ENCODE assay signal across 24 mouse cellular contexts in genomic region chr17:8910571-8910970, GRCm38 (mm10).
A peak's percentile ranks its signal among the peaks of the same experiment; 100 is the strongest.
DNase-seq lines count a peak whose midpoint lies in the region; ATAC-seq and TF ChIP-seq lines count a peak whose summit lies in the region.
"Had no signal": no experiment of that assay in that cellular context is flagged by ENCODE, and none has a peak within 500 bp of the region (broad histone marks: within the 10 kb centered on the region; RNA-seq: fewer than 3 reads in every experiment).

No protein-coding gene starts in this region.

- H3K36me3 ChIP-seq in liver, postnatal 0 days (replicated peaks; ENCODE audit: insufficient read depth, low read length), result no peaks in the 10 kb centered on the region
- H3K36me3 ChIP-seq: embryonic facial prominence, embryonic 12.5 days; embryonic facial prominence, embryonic 15.5 days had no signal

- TF ChIP-seq CTCF in liver, postnatal 0 days (IDR thresholded peaks at IDR 0.05; ENCODE audit: low read depth), result no peak

- DNase-seq in heart, adult 8-10 months (ENCODE audit: low spot score), result peak; percentile 23
- DNase-seq in heart, adult 9 months (ENCODE audit: low spot score in 2 of 2), result no peak
- DNase-seq in lung, postnatal 10 days, result peak; percentile 36
- no peak for DNase-seq in lung, postnatal 14 days
- DNase-seq in skeletal muscle tissue, adult 2 months (ENCODE audit: low read depth, low spot score), result peak; percentile 7
- DNase-seq in liver, postnatal 0 days, result no peak
- DNase-seq: adrenal gland, adult 2 months; adrenal gland, postnatal 14 days; cerebellum, adult 11 months; cerebellum, adult 2 months; cerebellum, adult 9-11 months; cerebellum, postnatal 25 days; forebrain, postnatal 0 days; gastrocnemius, adult 2 months; gastrocnemius, postnatal 14 days; heart, postnatal 4 days had no signal

- TF ChIP-seq EP300 in liver, postnatal 0 days (IDR thresholded peaks at IDR 0.05; ENCODE audit: low read depth), result no peak

- H3K27ac ChIP-seq in liver, postnatal 0 days (ENCODE audit: low read depth), result no peak overlapping the region
- H3K27ac ChIP-seq: embryonic facial prominence, embryonic 12.5 days; embryonic facial prominence, embryonic 15.5 days; gastrocnemius, adult 2 months; heart, adult 2 months; hindbrain, embryonic 14.5 days; hindbrain, postnatal 0 days had no signal

- WGBS in liver, postnatal 0 days (ENCODE audit: insufficient replicate concordance), result 74% methylated on average over 5 of the region's 5 CpGs

- no peaks in the 10 kb centered on the region for H3K27me3 ChIP-seq in liver, postnatal 0 days (ENCODE audit: insufficient read depth, low read length)
- H3K27me3 ChIP-seq: embryonic facial prominence, embryonic 12.5 days; embryonic facial prominence, embryonic 15.5 days had no signal

- no peak overlapping the region for H3K4me3 ChIP-seq in liver, postnatal 0 days (ENCODE audit: low read depth, low read length)
- H3K4me3 ChIP-seq: embryonic facial prominence, embryonic 12.5 days; embryonic facial prominence, embryonic 15.5 days; gastrocnemius, adult 2 months; heart, adult 2 months had no signal

- H3K9me3 ChIP-seq in liver, postnatal 0 days (ENCODE audit: low read length), result no peaks in the 10 kb centered on the region
- H3K9me3 ChIP-seq: embryonic facial prominence, embryonic 12.5 days; embryonic facial prominence, embryonic 15.5 days had no signal

- no peak overlapping the region for H3K9ac ChIP-seq in liver, postnatal 0 days (replicated peaks)
- H3K9ac ChIP-seq: embryonic facial prominence, embryonic 12.5 days; embryonic facial prominence, embryonic 15.5 days; forebrain, postnatal 0 days; hindbrain, embryonic 14.5 days had no signal

- no peak for ATAC-seq in liver, postnatal 0 days
- ATAC-seq: CD4-positive, CD25-positive, alpha-beta regulatory T cell, adult 4 months; forebrain, embryonic 14.5 days; forebrain, postnatal 0 days; hindbrain, postnatal 0 days; inflammation-experienced regulatory T-cells, adult 6 months had no signal

- no peak overlapping the region for H3K4me2 ChIP-seq in liver, postnatal 0 days (ENCODE audit: low read depth, low read length)
- H3K4me2 ChIP-seq: embryonic facial prominence, embryonic 12.5 days; embryonic facial prominence, embryonic 15.5 days; hindbrain, embryonic 14.5 days had no signal

- no peaks in the 10 kb centered on the region for H3K4me1 ChIP-seq in liver, postnatal 0 days (ENCODE audit: insufficient read depth)
- H3K4me1 ChIP-seq: embryonic facial prominence, embryonic 12.5 days; embryonic facial prominence, embryonic 15.5 days had no signal

Comparison
In these comparisons a context has a peak if more than half of its experiments do, and no peak if none do; other contexts are left out.
1. DNase-seq: peak in heart, adult 8-10 months (single experiment), lung, postnatal 10 days (single experiment) and skeletal muscle tissue, adult 2 months (single experiment); none in heart, adult 9 months (0 of 2), lung, postnatal 14 days (single experiment) and liver, postnatal 0 days (single experiment).